In the genomic region with DNA sequence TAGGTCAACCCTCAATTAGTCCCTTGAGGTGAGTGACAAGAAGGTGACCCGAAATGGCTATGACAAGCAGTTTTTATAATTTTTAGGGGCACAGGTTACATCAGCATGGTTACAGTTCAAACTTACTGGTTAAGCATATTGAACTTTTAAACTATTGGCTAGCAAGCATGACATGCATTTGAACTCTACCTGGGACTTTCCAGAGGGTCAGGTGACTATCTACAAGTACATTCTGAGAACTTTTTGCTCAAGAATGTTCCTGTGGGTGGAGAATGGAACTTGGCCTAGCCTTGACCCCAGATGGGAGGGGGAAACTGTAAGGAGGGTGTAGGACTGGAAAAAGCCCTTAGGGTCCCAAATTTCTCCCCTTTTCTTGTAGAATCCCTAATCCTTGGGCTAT, we compare ENCODE assay signal across 26 mouse cellular contexts.
"Had no signal": no experiment of that assay in that cellular context is flagged by ENCODE, and none has a peak within 500 bp of the region (broad histone marks: within the 10 kb centered on the region; RNA-seq: fewer than 3 reads in every experiment).

No protein-coding gene starts in this region.

- H3K9me3 ChIP-seq: heart, embryonic 10.5 days; heart, embryonic 12.5 days; hindbrain, embryonic 10.5 days; hindbrain, embryonic 12.5 days; intestine, embryonic 15.5 days; kidney, embryonic 15.5 days; limb, embryonic 13.5 days; limb, embryonic 15.5 days; liver, embryonic 12.5 days had no signal

- H3K9ac ChIP-seq: heart, embryonic 12.5 days; hindbrain, embryonic 12.5 days; hindbrain, embryonic 14.5 days; intestine, embryonic 15.5 days; kidney, embryonic 15.5 days; limb, embryonic 13.5 days; limb, embryonic 15.5 days; liver, embryonic 12.5 days; liver, embryonic 14.5 days had no signal

- H3K4me1 ChIP-seq: heart, embryonic 10.5 days; heart, embryonic 12.5 days; hindbrain, embryonic 10.5 days; hindbrain, embryonic 12.5 days; intestine, embryonic 15.5 days; kidney, embryonic 15.5 days; limb, embryonic 13.5 days; limb, embryonic 15.5 days; liver, embryonic 12.5 days had no signal

- ATAC-seq: hindbrain, embryonic 16.5 days; inflammation-experienced regulatory T-cells, adult 6 months; intestine, embryonic 15.5 days; intestine, postnatal 0 days; liver, embryonic 12.5 days had no signal

- DNase-seq: gastrocnemius, adult 2 months; gastrocnemius, postnatal 10 days; gastrocnemius, postnatal 25 days; heart, adult 18-20 months; heart, postnatal 10 days; heart, postnatal 4 days; kidney, adult 18-20 months; left cerebral cortex, postnatal 4 days; lung, adult 18-20 months had no signal

- H3K4me2 ChIP-seq: heart, embryonic 12.5 days; hindbrain, embryonic 12.5 days; hindbrain, embryonic 14.5 days; intestine, embryonic 15.5 days; kidney, embryonic 15.5 days; limb, embryonic 13.5 days; limb, embryonic 15.5 days; liver, embryonic 12.5 days had no signal

- H3K36me3 ChIP-seq: heart, embryonic 10.5 days; heart, embryonic 12.5 days; hindbrain, embryonic 10.5 days; hindbrain, embryonic 12.5 days; intestine, embryonic 15.5 days; kidney, embryonic 15.5 days; limb, embryonic 13.5 days; limb, embryonic 15.5 days; liver, embryonic 12.5 days had no signal

- H3K27me3 ChIP-seq: heart, embryonic 12.5 days; hindbrain, embryonic 12.5 days; intestine, embryonic 15.5 days; kidney, embryonic 15.5 days; limb, embryonic 13.5 days; limb, embryonic 15.5 days; liver, embryonic 12.5 days had no signal

- H3K4me3 ChIP-seq: gastrocnemius, adult 2 months; heart, embryonic 10.5 days; heart, embryonic 12.5 days; hindbrain, embryonic 10.5 days; hindbrain, embryonic 12.5 days; intestine, embryonic 15.5 days; kidney, embryonic 15.5 days; layer of hippocampus, adult 2 months; left cerebral cortex, adult 2 months; limb, embryonic 13.5 days; limb, embryonic 15.5 days; liver, embryonic 12.5 days had no signal

- H3K27ac ChIP-seq: gastrocnemius, adult 2 months; heart, embryonic 10.5 days; hindbrain, embryonic 10.5 days; hindbrain, embryonic 12.5 days; hindbrain, embryonic 14.5 days; intestine, embryonic 15.5 days; kidney, embryonic 15.5 days; kidney, postnatal 0 days; layer of hippocampus, adult 2 months; left cerebral cortex, adult 2 months; limb, embryonic 13.5 days; limb, embryonic 15.5 days; liver, embryonic 12.5 days; liver, embryonic 14.5 days had no signal
